Mouse (Mus musculus) myocyte (in vitro differentiated cells): ENCODE measurements around the gene Zfp740.

Source experiments
- POLR2A ChIP-seq: IDR thresholded peaks from one replicate; pipeline ENCODE4 v1.6.1; 2011; ENCODE audit warnings: low read depth, mild to moderate bottlenecking, control low read depth, moderate library complexity; ENCODE audit not compliant: insufficient read length
- TCF3 ChIP-seq: IDR thresholded peaks from one replicate; pipeline ENCODE4 v1.6.1; 2011; ENCODE audit warnings: low read depth, control low read depth; ENCODE audit not compliant: insufficient read length

- TF ChIP-seq POLR2A (peak; percentile 16), TCF3 (no peak)
These were observed 45.2 kb downstream of the Zfp740 start for GRCm38 (mm10) chr15:102248131-102248811.
